Mouse (Mus musculus) limb, embryonic 14.5 days (tissue): Measurements from ENCODE around the gene Pabpc4. TPM values are rescaled to one million over a fixed set of nuclear protein-coding genes. Genes with fewer than 3 reads are reported as not detected.

Experiments used
- ATAC-seq: fragments of 200-750 bp; cut with Nextera tagmentation; 2 replicates; pipeline ENCODE4 v1.8.0; 2017; ENCODE audit warnings: low read depth, moderate number of reproducible peaks, moderate TSS enrichment; ENCODE audit not compliant: low FRiP score
- DNase-seq: peaks from one replicate; pipeline ENCODE4 v3.0.0-alpha.2; 2015; ENCODE audit warnings: low spot score
- H3K27ac ChIP-seq: fragments of 300-500 bp; sonication (generic); replicated peaks from 2 replicates; pipeline ENCODE4 v1.5.1; 2014; ENCODE audit warnings: low read depth, mild to moderate bottlenecking, low read length, moderate library complexity, mixed read lengths
- H3K27me3 ChIP-seq: fragments of 300-500 bp; sonication (generic); 2 replicates; pipeline ENCODE4 v1.6.1; 2014; ENCODE audit warnings: low read length, mixed read lengths; ENCODE audit not compliant: control insufficient read depth, insufficient read depth
- H3K36me3 ChIP-seq: fragments of 300-500 bp; sonication (generic); 2 replicates; pipeline ENCODE4 v1.6.1; 2014; ENCODE audit warnings: mild to moderate bottlenecking, low read length, moderate library complexity, mixed read lengths; ENCODE audit not compliant: control insufficient read depth, insufficient read depth
- H3K4me1 ChIP-seq: fragments of 300-500 bp; sonication (generic); 2 replicates; pipeline ENCODE4 v1.6.1; 2014; ENCODE audit warnings: antibody characterized with exemption, low read length, mixed read lengths; ENCODE audit not compliant: control insufficient read depth, insufficient read depth
- H3K4me2 ChIP-seq: fragments of 300-500 bp; sonication (generic); replicated peaks from 2 replicates; pipeline ENCODE4 v1.6.1; 2014; ENCODE audit warnings: low read depth, mild to moderate bottlenecking, low read length, moderate library complexity; ENCODE audit not compliant: severe bottlenecking
- H3K4me3 ChIP-seq: fragments of 300-500 bp; sonication (generic); replicated peaks from 2 replicates; pipeline ENCODE4 v1.5.1; 2014; ENCODE audit warnings: low read length
- H3K9ac ChIP-seq: fragments of 300-500 bp; sonication (generic); 2 replicates; pipeline ENCODE4 v1.6.1; 2014; ENCODE audit warnings: mild to moderate bottlenecking, low read depth, low read length, moderate library complexity; ENCODE audit not compliant: severe bottlenecking
- H3K9me3 ChIP-seq: fragments of 300-500 bp; sonication (generic); 2 replicates; pipeline ENCODE4 v1.6.1; 2016; ENCODE audit warnings: low read length; ENCODE audit not compliant: control insufficient read depth
- POLR2A ChIP-seq: fragments of 200-500 bp; IDR thresholded peaks from 2 replicates; pipeline ENCODE4 v1.8.0; 2012; ENCODE audit warnings: inconsistent platforms, mild to moderate bottlenecking, moderate library complexity, borderline replicate concordance; ENCODE audit not compliant: insufficient read depth, insufficient read length; ENCODE audit errors: extremely low read depth
- WGBS: fragments of 180-500 bp; shearing (Covaris S2); extraction: QIAGEN DNeasy Blood & Tissue Kit; methylation state at CpG from one replicate; pipeline ENCODE4 v1.1.7; 2014; 5-methylcytosine and 5-hydroxymethylcytosine counted together
- polyA plus RNA-seq, 2 experiments: library from polyadenylated mRNA; depleted of rRNA in 1 of 2; stranded (reverse) in 1 of 2; unstranded in 1 of 2; fragments of >200 nt; fragmentation: Nextera tagmentation in 1 of 2; extraction: Ambion mirVana in 1 of 2; gene quantifications; 2 replicates each; pipeline versions ENCODE4 v1.2.1 to v1.2.3; 2012 to 2014

Pabpc4 gene
- polyA plus RNA-seq, 2 experiments: 59.1 to 147 TPM

DNA sequence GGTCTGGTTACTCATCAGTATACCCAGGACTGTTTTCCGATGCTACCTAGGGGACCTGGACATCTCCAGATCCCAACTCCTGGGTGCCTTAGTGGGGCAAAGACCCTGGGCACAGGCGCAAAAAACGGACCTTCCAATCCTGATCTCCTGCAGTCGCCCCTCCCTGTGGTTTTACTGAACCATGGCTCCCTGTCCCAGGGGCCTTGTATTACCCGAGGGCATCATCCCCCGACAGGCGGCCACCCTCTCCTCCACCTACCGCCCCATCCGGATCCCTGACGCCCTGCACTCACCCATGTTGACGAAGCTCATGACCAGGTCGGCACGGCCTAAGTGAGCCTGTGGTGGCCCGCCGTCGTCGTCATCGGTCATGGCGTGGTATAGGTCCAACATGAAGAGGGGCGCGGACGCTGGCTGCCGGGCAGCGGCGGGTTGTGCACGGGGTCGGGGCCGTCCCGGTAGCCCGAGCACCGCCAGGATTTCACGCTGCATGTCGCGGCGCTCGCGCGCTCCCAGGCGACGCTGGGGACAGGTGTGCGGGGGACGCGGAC lies 80.0 kb downstream of the Pabpc4 start:
- Histone ChIP-seq H3K9ac (0 out of 2 replicates have a peak overlapping the region, but pooled peaks have one; percentile 12), H3K4me1 (peaks cover 3% of the 10 kb centered on the region), H3K4me3 (peak overlapping the region; percentile 46), H3K9me3 (no peaks in the 10 kb centered on the region), H3K36me3 (peaks cover 2% of the 10 kb centered on the region; the same call in 1 of the 2 replicates), H3K27ac (no peak overlapping the region), H3K4me2 (peak overlapping the region; percentile 76), H3K27me3 (peaks cover 43% of the 10 kb centered on the region)
- DNase-seq (no peak), ATAC-seq (no peak)
- 3% methylated on average over 31 of the region's 43 CpGs for WGBS
- TF ChIP-seq POLR2A: no peak

GRCm38 (mm10) chr4:123342642-123343470 lies 80.7 kb downstream of the Pabpc4 start, which contains the start of gene Bmp8a:
Gene Bmp8a, minus strand, starts transcription at chr4:123343252.
- peak; percentile 84 for ATAC-seq
- under 1% methylated on average over 50 of the region's 65 CpGs for WGBS

DNA sequence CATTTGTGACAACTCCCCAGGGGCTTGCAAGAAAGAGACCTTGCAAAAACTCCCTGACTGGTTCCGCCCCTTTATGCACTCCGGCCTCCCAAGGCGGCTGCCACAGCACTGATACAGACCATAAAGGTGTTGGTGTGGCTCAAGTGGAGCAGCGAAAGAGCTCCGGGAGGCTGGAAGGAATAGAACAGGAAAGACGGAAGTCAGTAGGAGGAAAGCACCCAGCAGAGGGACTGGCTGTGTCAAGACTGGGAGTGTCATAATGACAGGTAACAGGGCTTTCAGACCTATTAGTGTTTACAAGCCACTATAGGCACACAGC lies 81.3 kb downstream of the Pabpc4 start:
- peaks cover 3% of the 10 kb centered on the region for H3K4me1 ChIP-seq
- peak overlapping the region; percentile 46 for H3K4me3 ChIP-seq
- ATAC-seq (no peak), DNase-seq (no peak)
- H3K27me3 ChIP-seq: peaks cover 43% of the 10 kb centered on the region
- no peak overlapping the region for H3K27ac ChIP-seq
- peak overlapping the region; percentile 76 for H3K4me2 ChIP-seq
- TF ChIP-seq POLR2A: no peak
- H3K9ac ChIP-seq: no peak overlapping the region
- 6% methylated on average over 6 of the region's 6 CpGs for WGBS
- no peaks in the 10 kb centered on the region for H3K9me3 ChIP-seq
- H3K36me3 ChIP-seq: peaks cover 3% of the 10 kb centered on the region; the same call in 1 of the 2 replicates

More at GRCm38 (mm10) chr4:123342642-123343470, 80.7 kb downstream of the Pabpc4 start, which contains the start of gene Bmp8a:
- peak; percentile 46 for DNase-seq
- no peak within 1 kb of the TSS for H3K27ac ChIP-seq
- peaks cover 3% of the 10 kb centered on the region for H3K4me1 ChIP-seq
- H3K9me3 ChIP-seq: no peaks in the 10 kb centered on the region
- peak within 1 kb of the TSS; percentile 12; the same call in 1 of the 2 replicates for H3K9ac ChIP-seq
- peaks cover 43% of the 10 kb centered on the region for H3K27me3 ChIP-seq
- peaks cover 3% of the 10 kb centered on the region; the same call in 1 of the 2 replicates for H3K36me3 ChIP-seq
- peak within 1 kb of the TSS; percentile 46 for H3K4me3 ChIP-seq
- peak within 1 kb of the TSS; percentile 76 for H3K4me2 ChIP-seq
- no peak for TF ChIP-seq POLR2A

Other genes with a start within 250 kb of the Pabpc4 start
- gene Trit1, start 245.8 kb upstream of the Pabpc4 start, polyA plus RNA-seq (2012; rRNA removed): 13.7 and 15.0 TPM in 2 replicates
- gene Trit1, start 245.8 kb upstream of the Pabpc4 start, polyA plus RNA-seq (2014; fragmentation: Nextera tagmentation; extraction: Ambion mirVana): 18.9 and 20.1 TPM in 2 replicates
- gene Bmp8b, start 157.2 kb upstream of the Pabpc4 start, polyA plus RNA-seq (2012; rRNA removed): 1.5 and 1.9 TPM in 2 replicates
- gene Bmp8b, start 157.2 kb upstream of the Pabpc4 start, polyA plus RNA-seq (2014; fragmentation: Nextera tagmentation; extraction: Ambion mirVana): 0.93 and 1.3 TPM in 2 replicates
- 0.35 and 0.41 TPM in 2 replicates for gene Oxct2b, start 146.1 kb upstream of the Pabpc4 start, polyA plus RNA-seq (2012; rRNA removed)
- 0.33 TPM in 1 of 2 replicates, not detected in the other for gene Oxct2b, start 146.1 kb upstream of the Pabpc4 start, polyA plus RNA-seq (2014; fragmentation: Nextera tagmentation; extraction: Ambion mirVana)
- gene Ppie, start 122.4 kb upstream of the Pabpc4 start, polyA plus RNA-seq (2012; rRNA removed): 46.0 and 57.6 TPM in 2 replicates
- 93.9 and 96.4 TPM in 2 replicates for gene Ppie, start 122.4 kb upstream of the Pabpc4 start, polyA plus RNA-seq (2014; fragmentation: Nextera tagmentation; extraction: Ambion mirVana)
- gene Hpcal4, start 79.1 kb upstream of the Pabpc4 start, polyA plus RNA-seq (2012; rRNA removed): 0.12 and 0.34 TPM in 2 replicates
- 0.26 and 1.1 TPM in 2 replicates for gene Hpcal4, start 79.1 kb upstream of the Pabpc4 start, polyA plus RNA-seq (2014; fragmentation: Nextera tagmentation; extraction: Ambion mirVana)
- gene Nt5c1a, start 60.8 kb upstream of the Pabpc4 start, polyA plus RNA-seq (2012; rRNA removed): 0.05 TPM in 1 of 2 replicates, not detected in the other
- not detected in 2 replicates for gene Nt5c1a, start 60.8 kb upstream of the Pabpc4 start, polyA plus RNA-seq (2014; fragmentation: Nextera tagmentation; extraction: Ambion mirVana)
- 8.9 and 11.1 TPM in 2 replicates for gene Heyl, start 28.8 kb upstream of the Pabpc4 start, polyA plus RNA-seq (2012; rRNA removed)
- gene Heyl, start 28.8 kb upstream of the Pabpc4 start, polyA plus RNA-seq (2014; fragmentation: Nextera tagmentation; extraction: Ambion mirVana): 9.6 and 13.2 TPM in 2 replicates
- gene Oxct2a, start 61.3 kb downstream of the Pabpc4 start, polyA plus RNA-seq (2012; rRNA removed): 0.20 and 0.21 TPM in 2 replicates
- gene Oxct2a, start 61.3 kb downstream of the Pabpc4 start, polyA plus RNA-seq (2014; fragmentation: Nextera tagmentation; extraction: Ambion mirVana): not detected in 2 replicates
- 1.4 and 1.6 TPM in 2 replicates for gene Bmp8a, start 80.9 kb downstream of the Pabpc4 start, polyA plus RNA-seq (2012; rRNA removed)
- gene Bmp8a, start 80.9 kb downstream of the Pabpc4 start, polyA plus RNA-seq (2014; fragmentation: Nextera tagmentation; extraction: Ambion mirVana): 1.8 and 1.9 TPM in 2 replicates